Mouse (Mus musculus) spleen, adult 2 months (tissue): Measurements from ENCODE around the gene Olfml3. TPM values are rescaled to one million over a fixed set of nuclear protein-coding genes. Genes with fewer than 3 reads are reported as not detected.
A peak's percentile ranks its signal among the peaks of the same experiment; 100 is the strongest.

Source experiments
- DNase-seq, 2 experiments: peaks; one replicate each; pipeline versions ENCODE4 v3.0.0 to v3.0.0-alpha.2; 2012 to 2021; ENCODE audit warnings: low spot score in 2 of 2, low read depth in 1 of 2
- H3K27ac ChIP-seq: fragments of 200-500 bp; 2 replicates; pipeline ENCODE4 v1.5.1; 2012; ENCODE audit warnings: low read length, inconsistent platforms; ENCODE audit not compliant: insufficient read depth
- H3K27me3 ChIP-seq: fragments of 200-500 bp; 2 replicates; pipeline ENCODE4 v1.6.1; 2012; ENCODE audit warnings: mild to moderate bottlenecking, moderate library complexity, low read length, inconsistent platforms; ENCODE audit not compliant: control insufficient read depth, insufficient read depth
- H3K36me3 ChIP-seq: fragments of 200-500 bp; 2 replicates; pipeline ENCODE4 v1.6.1; 2012; ENCODE audit warnings: mild to moderate bottlenecking, low read length, inconsistent platforms; ENCODE audit not compliant: control insufficient read depth, insufficient read depth
- H3K4me1 ChIP-seq: fragments of 200-500 bp; 2 replicates; pipeline ENCODE4 v1.6.1; 2011; ENCODE audit warnings: inconsistent platforms; ENCODE audit not compliant: control insufficient read depth, insufficient read depth, insufficient read length
- H3K4me3 ChIP-seq: fragments of 200-500 bp; 2 replicates; pipeline ENCODE4 v1.5.1; 2011; ENCODE audit warnings: mild to moderate bottlenecking, inconsistent platforms; ENCODE audit not compliant: insufficient read depth, insufficient read length; ENCODE audit errors: extremely low read depth
- CTCF ChIP-seq: fragments of 200-500 bp; IDR thresholded peaks from 2 replicates; pipeline ENCODE4 v1.5.1; 2011; ENCODE audit warnings: mild to moderate bottlenecking, inconsistent platforms; ENCODE audit not compliant: insufficient read depth, insufficient read length, insufficient replicate concordance; ENCODE audit errors: extremely low read depth
- POLR2A ChIP-seq: fragments of 200-500 bp; IDR thresholded peaks from 2 replicates; pipeline ENCODE4 v1.6.1; 2011; ENCODE audit warnings: low read depth, low read length, inconsistent platforms
- WGBS: fragments of 180-500 bp; shearing (Covaris S2); methylation state at CpG from one replicate; pipeline ENCODE4 v1.1.7; 2018; 5-methylcytosine and 5-hydroxymethylcytosine counted together
- polyA plus RNA-seq: library from polyadenylated mRNA; depleted of rRNA; stranded (reverse); fragments of >200 nt; gene quantifications from 2 replicates; pipeline ENCODE4 v1.2.3, GENCODE M21; 2012

The Olfml3 gene
- polyA plus RNA-seq, 1 experiment: 18.2 TPM

DNA sequence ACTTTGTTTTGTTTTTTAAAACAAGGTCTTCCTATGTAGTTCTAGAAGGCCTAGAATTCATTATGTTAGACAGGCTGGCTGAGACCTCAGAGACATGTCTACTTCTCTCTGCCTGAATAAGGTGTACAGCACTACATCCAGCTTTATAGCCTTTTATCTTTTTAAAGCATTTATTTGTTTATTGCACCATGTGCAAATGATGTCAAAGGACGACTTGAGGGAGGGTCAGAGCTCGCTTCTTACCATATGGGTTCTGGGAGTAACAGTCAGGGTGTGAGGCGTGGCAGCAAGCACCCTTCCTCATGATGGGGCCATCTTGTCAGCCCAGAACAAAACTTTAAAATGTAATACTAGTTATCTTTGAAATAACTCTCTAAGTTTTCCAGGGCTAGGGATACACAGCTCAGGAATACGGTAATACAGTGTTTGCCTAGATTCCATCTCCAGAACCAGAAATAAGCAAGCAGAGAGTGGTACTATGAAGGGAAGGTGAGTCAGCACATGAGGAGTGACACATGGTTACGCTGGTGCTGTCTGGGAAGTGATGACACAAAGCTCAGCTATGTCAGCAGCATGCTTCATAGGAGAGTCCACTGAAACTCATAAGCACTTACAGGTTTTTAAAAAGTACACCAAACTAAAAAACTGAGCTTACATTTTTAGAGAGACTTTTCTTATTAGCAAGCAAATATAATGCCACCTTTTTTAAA lies 21.6 kb upstream of the Olfml3 start:
- Histone ChIP-seq H3K27me3 (no peaks in the 10 kb centered on the region), H3K4me3 (no peak overlapping the region), H3K36me3 (peaks cover 49% of the 10 kb centered on the region), H3K27ac (no peak overlapping the region), H3K4me1 (no peaks in the 10 kb centered on the region)
- no peak for TF ChIP-seq CTCF
- no peak for TF ChIP-seq POLR2A
- WGBS: 92% methylated on average over 5 of the region's 5 CpGs
- no peak for DNase-seq

DNA sequence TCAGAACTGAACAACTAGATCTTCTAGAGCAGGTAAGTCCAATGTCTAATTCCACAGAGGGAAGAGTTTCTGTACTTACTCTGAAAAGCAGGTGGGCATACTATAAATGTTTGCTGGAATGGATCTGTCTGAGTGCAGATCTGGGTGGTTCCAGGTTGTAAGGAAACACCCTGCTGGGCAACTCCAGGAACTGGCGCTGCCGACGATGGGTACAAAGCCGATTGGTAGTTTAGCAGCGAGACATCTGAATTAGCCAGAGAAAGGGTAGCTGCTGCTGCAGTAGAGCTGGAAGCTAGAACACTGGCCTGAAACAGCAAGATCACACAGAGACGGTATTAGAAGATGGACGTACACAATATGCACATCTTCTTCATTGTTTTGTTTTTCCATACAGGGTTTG lies 20.7 kb upstream of the Olfml3 start:
- no peaks in the 10 kb centered on the region for H3K27me3 ChIP-seq
- WGBS: 95% methylated on average over 7 of the region's 7 CpGs
- H3K36me3 ChIP-seq: peaks cover 47% of the 10 kb centered on the region
- no peak for DNase-seq
- no peak overlapping the region for H3K4me3 ChIP-seq
- no peaks in the 10 kb centered on the region for H3K4me1 ChIP-seq
- TF ChIP-seq POLR2A: no peak
- no peak for TF ChIP-seq CTCF
- no peak overlapping the region for H3K27ac ChIP-seq

DNA sequence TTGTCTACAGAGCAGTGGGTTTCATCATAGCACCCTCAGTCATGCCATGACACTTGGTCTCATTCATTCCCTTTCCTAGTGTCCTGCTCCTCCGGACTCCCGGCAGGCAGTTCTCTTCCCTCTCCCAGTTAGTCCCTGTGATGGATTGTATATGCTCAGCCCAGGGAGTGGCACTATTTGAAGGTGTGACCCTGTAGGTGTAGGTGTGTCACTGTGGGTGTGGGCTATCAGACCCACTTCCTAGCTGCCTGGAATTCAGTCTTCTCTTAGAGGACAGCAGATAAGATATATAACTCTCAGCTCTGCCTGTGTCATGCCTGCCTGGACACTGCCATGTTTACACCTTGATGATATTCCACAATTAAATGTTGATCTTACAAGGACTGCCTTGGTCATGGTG lies 19.1 kb upstream of the Olfml3 start:
- Histone ChIP-seq H3K36me3 (peaks cover 45% of the 10 kb centered on the region), H3K27me3 (no peaks in the 10 kb centered on the region), H3K4me1 (no peaks in the 10 kb centered on the region), H3K27ac (no peak overlapping the region), H3K4me3 (no peak overlapping the region)
- DNase-seq: no peak
- TF ChIP-seq CTCF: no peak
- TF ChIP-seq POLR2A: no peak
- WGBS: 100% methylated on average over 2 of the region's 2 CpGs

DNA sequence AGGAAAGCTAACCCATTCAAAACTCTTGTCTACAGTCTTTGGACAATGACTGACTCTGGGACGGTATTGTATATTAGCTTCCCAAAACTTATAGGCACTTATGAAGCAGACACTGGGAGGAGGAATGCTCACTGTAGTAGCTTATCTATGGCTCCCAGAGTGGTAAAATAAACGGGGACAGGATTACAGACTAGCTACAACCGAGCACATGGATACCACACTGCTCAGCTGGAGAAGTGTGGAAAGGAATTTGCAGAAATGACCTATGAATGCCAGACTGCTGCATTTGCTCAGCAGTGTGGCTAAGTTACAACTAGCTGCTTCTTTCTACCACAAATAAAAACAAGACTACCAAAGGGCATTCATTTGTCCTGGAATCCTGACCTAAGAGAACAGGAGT lies 17.6 kb upstream of the Olfml3 start:
- H3K27me3 ChIP-seq: no peaks in the 10 kb centered on the region
- no peak for DNase-seq
- peaks cover 50% of the 10 kb centered on the region for H3K36me3 ChIP-seq
- H3K4me1 ChIP-seq: no peaks in the 10 kb centered on the region
- H3K4me3 ChIP-seq: no peak overlapping the region
- no peak for TF ChIP-seq CTCF
- TF ChIP-seq POLR2A: no peak
- 86% methylated on average over 3 of the region's 3 CpGs for WGBS
- no peak overlapping the region for H3K27ac ChIP-seq

DNA sequence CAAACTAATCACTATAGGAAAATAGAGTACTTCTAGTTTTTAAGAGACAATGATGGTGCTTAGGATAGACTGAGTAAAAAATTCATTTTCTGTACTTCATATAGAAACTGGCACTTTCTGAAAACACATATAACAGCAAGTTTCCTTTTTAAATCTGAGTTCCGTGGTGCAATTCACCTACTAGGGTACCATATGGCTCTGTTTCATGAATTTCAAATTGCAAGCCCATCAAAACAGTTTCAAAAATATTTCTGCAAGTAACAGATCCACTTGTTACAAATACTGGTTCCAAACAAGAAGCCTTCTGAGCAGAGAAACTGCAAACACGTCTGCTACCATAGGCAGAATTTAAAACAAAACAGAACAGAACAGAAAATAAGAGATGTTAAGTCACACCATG lies 13.8 kb upstream of the Olfml3 start:
- Histone ChIP-seq H3K36me3 (peaks cover 57% of the 10 kb centered on the region), H3K4me3 (no peak overlapping the region), H3K4me1 (peaks cover 4% of the 10 kb centered on the region; the same call in 1 of the 2 replicates), H3K27me3 (no peaks in the 10 kb centered on the region), H3K27ac (no peak overlapping the region)
- TF ChIP-seq POLR2A: no peak
- no peak for DNase-seq
- WGBS: 95% methylated on average over 2 of the region's 2 CpGs

DNA sequence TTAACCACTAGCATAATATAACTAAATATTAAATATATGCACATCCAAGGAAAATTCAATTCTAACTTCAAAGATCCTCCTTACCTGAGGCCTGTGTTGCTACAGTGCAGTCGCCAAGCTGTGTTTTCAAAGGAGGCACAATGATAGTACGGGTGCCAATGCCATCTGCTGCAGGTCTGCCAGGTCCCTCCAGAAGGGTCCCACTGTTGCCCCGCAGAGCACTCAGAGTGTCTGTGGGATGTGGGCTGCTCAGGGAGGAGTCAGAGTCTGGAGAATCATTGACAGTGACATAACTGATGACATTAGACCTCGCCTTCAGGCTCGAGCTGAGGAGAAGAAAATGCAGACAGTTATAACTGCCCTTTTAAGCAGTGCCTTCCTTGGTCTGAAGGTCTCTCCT lies 8.9 kb upstream of the Olfml3 start:
- H3K27ac ChIP-seq: peak overlapping the region; percentile 37; the same call in 1 of the 2 replicates
- no peaks in the 10 kb centered on the region for H3K27me3 ChIP-seq
- 88% methylated on average over 5 of the region's 5 CpGs for WGBS
- H3K4me3 ChIP-seq: no peak overlapping the region
- TF ChIP-seq CTCF (no peak), POLR2A (no peak)
- peaks cover 55% of the 10 kb centered on the region for H3K36me3 ChIP-seq
- no peak for DNase-seq
- peaks cover 18% of the 10 kb centered on the region for H3K4me1 ChIP-seq

DNA sequence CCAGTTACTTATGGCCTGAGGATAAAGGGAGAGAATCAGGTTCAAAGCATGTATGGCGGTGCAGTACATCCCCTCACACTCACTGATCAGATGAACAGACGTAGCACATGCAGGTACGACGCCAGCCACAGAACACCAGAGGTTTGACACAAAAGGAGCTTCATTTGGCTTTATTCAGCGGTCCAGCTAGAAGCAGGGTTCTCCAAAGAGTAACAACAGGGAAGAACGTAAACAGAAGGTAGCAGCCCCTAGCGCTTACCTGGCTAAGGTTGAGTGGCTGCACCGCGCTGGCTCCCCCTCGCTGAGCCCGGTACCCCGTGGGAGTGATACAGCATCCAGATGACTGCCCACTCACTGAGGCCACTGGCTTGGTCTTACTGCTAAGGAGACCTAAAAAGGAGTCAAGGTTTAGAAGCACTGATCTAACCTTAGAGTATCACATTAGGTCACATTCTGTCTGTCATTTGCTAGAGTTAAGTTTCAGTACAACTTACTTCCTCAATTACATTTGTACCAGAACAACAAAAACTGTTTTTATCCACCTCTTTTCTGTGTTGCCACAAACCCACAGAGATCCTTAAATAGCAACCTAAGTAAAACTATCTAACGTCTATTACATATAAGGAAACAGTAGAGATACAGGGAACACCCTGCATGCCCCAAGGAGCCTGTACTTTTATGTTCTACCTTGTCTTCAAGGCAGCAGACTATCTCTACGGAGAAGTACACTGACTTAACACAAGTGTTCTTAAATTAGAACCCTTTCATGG lies 7.4 kb upstream of the Olfml3 start:
- Histone ChIP-seq H3K4me3 (no peak overlapping the region), H3K4me1 (peaks cover 18% of the 10 kb centered on the region), H3K27me3 (no peaks in the 10 kb centered on the region), H3K27ac (peak overlapping the region; percentile 86), H3K36me3 (peaks cover 46% of the 10 kb centered on the region)
- peak in 1 of 2 experiments; percentile 21 for DNase-seq
- no peak for TF ChIP-seq POLR2A
- TF ChIP-seq CTCF: no peak
- 56% methylated on average over 14 of the region's 14 CpGs for WGBS
